Mouse (Mus musculus) CD4-positive, CD25-positive, alpha-beta regulatory T cell, adult 4 months (primary cell): Measurements from ENCODE around the gene Aldh9a1. TPM values are rescaled to one million over a fixed set of nuclear protein-coding genes. Genes with fewer than 3 reads are reported as not detected.
A peak's percentile ranks its signal among the peaks of the same experiment; 100 is the strongest.

Experiments used
- ATAC-seq: one replicate; pipeline ENCODE4 v1.8.0; 2017
- polyA plus RNA-seq, 2 experiments: library from polyadenylated mRNA; unstranded; fragments of 100-300 nt; shearing (Covaris generic); gene quantifications; one replicate each; pipeline ENCODE4 v1.2.1; 2017

Gene Aldh9a1
- polyA plus RNA-seq, 2 experiments from 2014 or later: 70.3 to 93.0 TPM

DNA sequence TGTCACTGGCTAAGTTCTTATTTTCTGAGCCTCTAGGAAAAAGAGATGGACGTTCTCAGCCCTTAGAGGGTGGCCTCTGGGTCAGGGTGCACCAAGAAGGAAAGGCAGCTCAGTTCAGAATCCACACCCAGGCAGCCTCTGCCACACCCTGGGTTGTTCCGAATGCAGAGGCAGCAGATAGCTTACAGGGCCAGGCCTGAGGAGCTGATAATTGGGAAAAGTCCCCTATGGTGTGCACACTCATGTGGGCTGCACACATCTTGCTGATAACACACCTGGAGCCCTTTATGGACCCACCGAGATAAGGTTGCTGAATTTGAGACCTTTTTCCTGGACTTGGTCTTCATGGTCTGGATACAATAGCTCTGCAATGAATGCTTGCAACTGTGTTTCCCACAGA lies 34.4 kb downstream of the Aldh9a1 start:
- ATAC-seq: no peak

GRCm38 (mm10) chr1:167385211-167385610 lies 35.4 kb downstream of the Aldh9a1 start:
- ATAC-seq: no peak

DNA sequence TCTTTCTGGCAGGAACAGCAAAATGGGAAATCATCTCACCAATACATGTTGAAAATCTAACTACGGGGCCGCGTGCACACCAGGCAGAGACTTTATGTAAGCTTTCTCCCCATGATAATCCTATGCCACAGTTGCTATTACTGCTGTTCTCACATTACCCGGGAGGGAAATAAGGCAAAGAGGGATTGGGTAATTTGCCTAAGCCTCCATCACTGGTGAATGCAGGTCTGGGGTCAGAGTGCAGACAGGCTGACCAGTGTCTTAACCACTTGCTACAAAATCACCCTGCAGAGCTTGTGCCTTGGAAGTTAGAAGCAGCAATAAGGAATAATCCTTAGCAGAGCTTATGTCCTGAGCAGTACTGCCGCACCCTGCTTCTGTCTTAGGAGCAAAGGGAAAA lies 35.8 kb downstream of the Aldh9a1 start:
- ATAC-seq: no peak

DNA sequence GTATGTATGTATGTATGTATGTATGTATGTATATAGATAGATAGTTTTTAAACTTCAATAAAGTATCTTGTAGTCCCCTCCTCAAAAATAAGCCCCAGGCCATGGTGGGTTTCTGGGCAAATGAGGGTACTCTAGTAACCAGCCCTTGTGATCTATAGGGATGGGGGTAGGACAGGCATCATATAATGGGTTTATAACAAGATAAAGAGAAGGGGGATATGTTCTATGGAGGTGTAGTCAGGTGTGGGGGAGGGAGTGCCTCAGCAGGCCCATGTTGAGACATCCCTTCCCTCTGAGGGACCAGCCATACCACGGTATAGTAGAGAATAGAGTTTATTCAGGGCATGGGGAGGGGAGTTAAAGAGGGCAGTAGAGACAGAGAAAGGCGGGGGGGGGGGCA lies 36.7 kb downstream of the Aldh9a1 start:
- no peak for ATAC-seq

DNA sequence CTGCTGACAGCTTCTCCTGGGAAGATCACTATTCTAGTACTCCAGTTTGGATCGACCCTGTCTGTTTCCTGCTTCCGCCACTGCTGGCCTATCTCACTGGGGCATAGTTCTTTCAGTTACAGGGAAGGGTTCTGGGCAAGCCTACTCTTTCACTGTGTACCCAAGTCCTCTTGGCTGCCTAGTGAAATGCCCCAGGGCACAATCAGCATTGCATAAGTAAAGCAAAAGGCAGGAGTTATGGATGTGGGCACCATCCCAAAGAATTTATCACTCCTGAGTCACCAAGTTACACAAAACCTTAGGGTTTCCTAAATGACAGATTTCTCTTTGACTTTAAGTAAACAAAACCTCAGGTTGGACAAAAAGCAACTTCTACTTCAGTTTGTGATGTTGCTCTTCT lies 37.5 kb downstream of the Aldh9a1 start:
- no peak for ATAC-seq

GRCm38 (mm10) chr1:167387796-167388195 lies 38.0 kb downstream of the Aldh9a1 start:
- ATAC-seq: no peak

- no peak for ATAC-seq
Measured at GRCm38 (mm10) chr1:167388571-167388970, 38.8 kb downstream of the Aldh9a1 start.

DNA sequence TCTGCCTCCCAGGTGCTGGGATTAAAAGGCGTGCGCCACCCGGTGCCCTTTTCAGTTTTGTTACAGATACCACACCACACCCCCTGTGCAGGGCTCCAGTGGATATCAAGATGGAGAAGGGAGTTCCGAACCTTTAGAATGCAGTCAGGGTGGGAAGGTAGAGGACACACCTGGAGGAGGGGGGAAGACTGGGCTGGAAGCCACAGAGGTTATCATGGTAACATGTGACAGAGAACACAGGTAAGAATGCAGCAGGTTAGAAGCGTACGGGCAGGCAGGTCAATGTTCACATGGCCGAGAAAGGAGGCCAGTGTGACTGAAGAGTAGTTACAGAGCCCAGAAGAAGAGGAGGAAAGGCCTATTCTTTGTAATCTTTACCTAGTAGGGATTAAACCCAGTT lies 39.8 kb downstream of the Aldh9a1 start:
- ATAC-seq: no peak

GRCm38 (mm10) chr1:167390381-167390780 lies 40.6 kb downstream of the Aldh9a1 start:
- ATAC-seq: no peak

GRCm38 (mm10) chr1:167391241-167391640 lies 41.5 kb downstream of the Aldh9a1 start:
- no peak for ATAC-seq

DNA sequence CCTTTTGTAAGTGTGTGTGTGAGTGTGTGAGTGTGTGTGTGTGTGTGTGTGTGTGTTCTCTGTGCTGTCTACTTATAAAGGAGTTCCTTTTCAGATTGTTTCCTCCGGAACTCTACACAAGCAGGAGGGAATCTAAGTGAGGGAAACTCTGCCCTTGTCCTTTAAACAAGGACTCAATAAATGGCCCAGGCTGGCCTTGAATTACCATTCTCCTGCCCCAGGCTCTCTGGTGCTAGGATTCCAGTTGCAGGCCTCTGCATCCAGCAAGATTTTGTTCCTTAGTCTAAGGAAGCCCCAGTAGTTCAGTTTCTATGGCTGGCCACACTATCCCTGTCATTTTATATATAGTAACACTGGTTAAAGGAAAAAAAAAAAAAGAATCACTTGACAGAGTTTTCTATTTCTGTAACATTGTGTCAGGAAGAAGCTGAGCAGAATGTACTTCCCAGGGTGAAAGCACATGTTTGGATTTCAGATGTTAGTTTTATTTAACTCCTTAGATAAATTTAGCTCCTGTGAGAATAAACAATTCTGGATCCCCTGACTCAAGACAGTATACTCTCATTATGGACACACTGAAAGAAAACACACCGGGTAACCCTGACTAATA lies 42.3 kb downstream of the Aldh9a1 start:
- ATAC-seq: no peak

GRCm38 (mm10) chr1:167392687-167393086 lies 42.9 kb downstream of the Aldh9a1 start:
- no peak for ATAC-seq

GRCm38 (mm10) chr1:167393281-167393680 lies 43.5 kb downstream of the Aldh9a1 start:
- ATAC-seq: no peak

DNA sequence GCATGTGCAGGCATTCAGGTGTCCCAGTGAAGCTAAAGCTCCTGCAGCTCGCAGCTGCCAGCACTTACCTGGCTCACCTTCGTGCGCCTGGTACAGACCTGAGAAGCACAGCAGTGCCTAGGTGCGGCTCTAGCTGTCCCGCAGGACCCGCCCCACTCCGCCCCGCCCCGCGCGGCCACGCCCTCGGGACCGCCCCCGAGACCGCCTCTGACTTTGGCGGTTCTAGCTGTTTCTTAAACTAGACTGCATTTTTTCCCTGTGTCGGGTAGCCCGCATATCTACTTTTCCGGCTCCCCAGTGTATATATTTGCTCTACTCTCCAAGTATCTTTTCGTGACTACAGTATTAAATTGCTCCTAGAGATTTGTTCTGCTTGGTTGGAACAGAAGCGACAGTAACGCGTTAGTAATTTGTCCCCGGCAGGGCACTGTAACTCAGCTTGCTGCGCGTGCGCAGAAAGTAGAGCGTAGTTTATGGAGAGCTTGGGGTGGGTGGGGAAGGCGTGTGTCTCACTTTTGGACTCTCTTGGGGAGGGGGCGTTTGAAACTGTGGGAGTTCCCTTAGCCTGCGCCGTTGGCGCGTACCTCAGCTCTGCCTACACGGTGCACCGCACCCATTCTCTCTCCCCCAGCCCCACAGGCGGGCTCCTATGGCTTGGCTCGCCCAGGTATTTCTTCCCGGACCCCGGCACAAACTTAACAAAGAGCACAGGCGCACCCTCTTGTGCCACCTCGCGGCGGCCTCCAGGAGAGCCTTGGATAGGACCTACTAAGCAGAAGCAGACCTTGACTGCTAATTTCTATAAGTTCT lies 44.1 kb downstream of the Aldh9a1 start, which contains the start of gene Mgst3:
Gene Mgst3 (minus strand): TSS at position 159 of the 810 bp plus-strand sequence.
- ATAC-seq: peak; percentile 90

GRCm38 (mm10) chr1:167405237-167405636 lies 55.4 kb downstream of the Aldh9a1 start:
- no peak for ATAC-seq

DNA sequence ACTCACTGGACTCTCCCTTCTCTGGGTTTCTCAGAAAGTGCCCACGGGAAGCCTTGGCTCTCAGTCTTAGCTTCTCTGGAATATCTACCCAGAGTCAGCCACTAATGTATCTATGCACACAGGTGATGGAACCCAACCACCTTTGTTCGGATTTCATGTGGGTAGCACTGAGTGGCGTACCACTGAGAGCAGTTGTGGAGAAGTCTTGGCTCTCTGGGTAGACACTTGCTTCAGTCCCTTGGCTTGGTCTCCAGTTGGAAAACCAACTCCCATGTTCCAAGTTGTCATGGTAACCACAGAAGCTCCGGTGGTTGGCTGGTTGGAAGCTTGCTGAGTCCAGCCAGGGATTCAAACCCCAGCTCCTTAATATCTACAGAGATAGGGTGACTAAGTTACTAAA lies 59.8 kb downstream of the Aldh9a1 start:
- ATAC-seq: no peak

DNA sequence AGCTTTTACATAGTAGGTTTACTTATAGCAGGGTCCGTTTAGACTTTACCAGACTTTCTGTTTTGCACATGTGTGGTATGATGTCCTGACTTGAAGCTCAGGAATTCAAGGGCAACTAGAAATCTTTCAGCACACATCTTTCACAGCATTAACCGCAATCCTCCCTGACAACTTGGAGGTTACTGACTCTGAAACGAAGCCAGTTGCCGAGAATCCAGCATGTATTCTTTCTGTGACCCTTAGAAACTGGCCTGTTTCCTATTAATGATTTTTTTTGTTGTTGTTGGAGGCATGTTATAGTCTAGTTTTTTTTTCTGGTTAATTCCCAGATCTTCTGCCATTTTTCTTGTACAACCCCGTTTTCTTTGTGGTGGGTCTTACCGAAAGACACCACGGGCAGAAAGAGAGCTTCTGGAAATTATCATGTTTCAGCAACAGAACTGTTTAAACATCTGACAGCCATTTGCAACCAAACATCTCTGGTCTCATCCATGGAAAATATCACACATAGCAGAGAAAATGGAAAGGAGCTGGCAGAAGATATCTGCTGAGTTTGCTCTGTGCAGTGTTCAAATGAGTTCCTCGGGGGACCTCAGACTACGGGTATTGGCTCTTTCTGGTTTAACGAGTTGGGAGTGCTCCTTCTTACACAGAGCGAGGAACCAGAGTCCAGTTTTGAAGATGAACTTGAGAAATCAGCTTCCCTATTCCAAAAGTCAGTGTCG lies 62.4 kb downstream of the Aldh9a1 start:
- no peak for ATAC-seq

- peak; percentile 58 for ATAC-seq
Measured at GRCm38 (mm10) chr1:167414846-167415245, 65.1 kb downstream of the Aldh9a1 start.

Other genes starting within 250 kb of the Aldh9a1 start
- gene Uck2, start 64.7 kb upstream of the Aldh9a1 start, polyA plus RNA-seq: 10 to 100 TPM; 24.0 to 35.0 TPM
- 100 to 1,000 TPM; 102 to 115 TPM for gene Tmco1, start 41.6 kb upstream of the Aldh9a1 start, polyA plus RNA-seq
- 1 to 10 TPM; 3.8 to 5.1 TPM for gene Mgst3, start 43.9 kb downstream of the Aldh9a1 start, polyA plus RNA-seq
- gene Lrrc52, start 116.8 kb downstream of the Aldh9a1 start, polyA plus RNA-seq: not detected
- gene Rxrg, start 248.4 kb downstream of the Aldh9a1 start, polyA plus RNA-seq: not detected